Comparison of ENCODE assay signal across 14 mouse cellular contexts in genomic region chr3:90391004-90391403, GRCm38 (mm10). TPM values are rescaled to one million over a fixed set of nuclear protein-coding genes. Genes with fewer than 3 reads are reported as not detected.
DNase-seq lines count a peak whose midpoint lies in the region; ATAC-seq and TF ChIP-seq lines count a peak whose summit lies in the region.
"Had no signal": no experiment of that assay in that cellular context is flagged by ENCODE, and none has a peak within 500 bp of the region (broad histone marks: within the 10 kb centered on the region; RNA-seq: fewer than 3 reads in every experiment).

No protein-coding gene starts in this region.

- TF ChIP-seq POLR2A in limb, embryonic 14.5 days (IDR thresholded peaks at IDR 0.05; ENCODE audit: borderline replicate concordance, extremely low read depth, insufficient read depth, insufficient read length): no peak

- H3K4me3 ChIP-seq in hindbrain, embryonic 14.5 days (replicated peaks; ENCODE audit: low read length): no peak overlapping the region
- no peak overlapping the region for H3K4me3 ChIP-seq in hindbrain, embryonic 16.5 days (ENCODE audit: low read length)
- peak overlapping the region; percentile 73; the same call in 1 of the 2 replicates for H3K4me3 ChIP-seq in embryonic facial prominence, embryonic 10.5 days
- no peak overlapping the region for H3K4me3 ChIP-seq in limb, embryonic 14.5 days (replicated peaks; ENCODE audit: low read length)
- H3K4me3 ChIP-seq: intestine, embryonic 15.5 days; liver, embryonic 13.5 days had no signal

- H3K4me1 ChIP-seq in hindbrain, embryonic 14.5 days (replicated peaks; ENCODE audit: control insufficient read depth, insufficient read depth, low read length): peaks cover 30% of the 10 kb centered on the region
- H3K4me1 ChIP-seq in hindbrain, embryonic 16.5 days (ENCODE audit: control insufficient read depth, insufficient read depth, low read depth, low read length): peaks cover 36% of the 10 kb centered on the region
- H3K4me1 ChIP-seq in embryonic facial prominence, embryonic 10.5 days: peaks cover 57% of the 10 kb centered on the region
- peaks cover 34% of the 10 kb centered on the region for H3K4me1 ChIP-seq in limb, embryonic 14.5 days (ENCODE audit: control insufficient read depth, insufficient read depth, low read length)

- H3K27ac ChIP-seq in hindbrain, embryonic 14.5 days: peak overlapping the region; percentile 96; the same call in 1 of the 2 replicates
- H3K27ac ChIP-seq in hindbrain, embryonic 16.5 days (ENCODE audit: low read depth, low read length): no peak overlapping the region; the same call in 1 of the 2 replicates
- peak overlapping the region; percentile 93 for H3K27ac ChIP-seq in embryonic facial prominence, embryonic 10.5 days (replicated peaks)
- peak overlapping the region; percentile 96; the same call in 1 of the 2 replicates for H3K27ac ChIP-seq in limb, embryonic 14.5 days (replicated peaks; ENCODE audit: low read depth, low read length)
- H3K27ac ChIP-seq: intestine, embryonic 15.5 days; liver, embryonic 13.5 days had no signal

- H3K36me3 ChIP-seq in hindbrain, embryonic 14.5 days (replicated peaks; ENCODE audit: control insufficient read depth, insufficient read depth): peaks cover 64% of the 10 kb centered on the region
- peaks cover 37% of the 10 kb centered on the region for H3K36me3 ChIP-seq in hindbrain, embryonic 16.5 days (ENCODE audit: control insufficient read depth, insufficient read depth, low read length)
- H3K36me3 ChIP-seq in embryonic facial prominence, embryonic 10.5 days (replicated peaks): peaks cover 72% of the 10 kb centered on the region
- H3K36me3 ChIP-seq in limb, embryonic 14.5 days (ENCODE audit: control insufficient read depth, insufficient read depth, low read length): peaks cover 58% of the 10 kb centered on the region

- no peaks in the 10 kb centered on the region for H3K27me3 ChIP-seq in hindbrain, embryonic 14.5 days (ENCODE audit: control insufficient read depth, insufficient read depth, low read length)
- H3K27me3 ChIP-seq in hindbrain, embryonic 16.5 days (replicated peaks; ENCODE audit: control insufficient read depth, insufficient read depth, low read length): no peaks in the 10 kb centered on the region
- no peaks in the 10 kb centered on the region for H3K27me3 ChIP-seq in embryonic facial prominence, embryonic 10.5 days (replicated peaks; ENCODE audit: low read depth, poor library complexity, severe bottlenecking)
- no peaks in the 10 kb centered on the region for H3K27me3 ChIP-seq in limb, embryonic 14.5 days (ENCODE audit: control insufficient read depth, insufficient read depth, low read length)
- H3K27me3 ChIP-seq: intestine, embryonic 15.5 days had no signal

- no peak for DNase-seq in hindbrain, embryonic 14.5 days (ENCODE audit: low spot score)
- peak; percentile 45 for DNase-seq in MN1 (ENCODE audit: low spot score)
- DNase-seq in embryonic facial prominence, embryonic 10.5 days (ENCODE audit: low spot score): no peak
- DNase-seq in limb, embryonic 14.5 days (ENCODE audit: low spot score): no peak
- no peak for DNase-seq in cerebellum, postnatal 36 days
- no peak for DNase-seq in thymus, postnatal 14 days
- DNase-seq: cerebellum, adult 8-10 months; forebrain, postnatal 0 days; gastrocnemius, postnatal 25 days; kidney, postnatal 36 days; liver, embryonic 13.5 days; lung, postnatal 36 days had no signal

- peak overlapping the region; percentile 92; the same call in 1 of the 2 replicates for H3K9ac ChIP-seq in hindbrain, embryonic 14.5 days
- no peak overlapping the region for H3K9ac ChIP-seq in hindbrain, embryonic 16.5 days (ENCODE audit: low read depth, low read length)
- H3K9ac ChIP-seq in limb, embryonic 14.5 days (ENCODE audit: low read depth, low read length, severe bottlenecking): no peak overlapping the region
- H3K9ac ChIP-seq: intestine, embryonic 15.5 days; liver, embryonic 13.5 days had no signal

- 79% methylated on average over 4 of the region's 4 CpGs for WGBS in hindbrain, embryonic 14.5 days
- WGBS in hindbrain, embryonic 16.5 days: 70% methylated on average over 4 of the region's 4 CpGs
- WGBS in embryonic facial prominence, embryonic 10.5 days: 72% methylated on average over 4 of the region's 4 CpGs
- 54% methylated on average over 4 of the region's 4 CpGs for WGBS in limb, embryonic 14.5 days

- ATAC-seq in hindbrain, embryonic 14.5 days (ENCODE audit: low FRiP score): no peak
- ATAC-seq in hindbrain, embryonic 16.5 days: no peak
- no peak for ATAC-seq in limb, embryonic 14.5 days (ENCODE audit: low FRiP score, low read depth)
- ATAC-seq: forebrain, postnatal 0 days; intestine, embryonic 15.5 days had no signal

- no peak overlapping the region for H3K4me2 ChIP-seq in hindbrain, embryonic 14.5 days (replicated peaks)
- no peak overlapping the region for H3K4me2 ChIP-seq in hindbrain, embryonic 16.5 days (ENCODE audit: low read length)
- H3K4me2 ChIP-seq in limb, embryonic 14.5 days (replicated peaks; ENCODE audit: low read depth, low read length, severe bottlenecking): peak overlapping the region; percentile 91; the same call in 1 of the 2 replicates
- H3K4me2 ChIP-seq: liver, embryonic 13.5 days had no signal

- H3K9me3 ChIP-seq in hindbrain, embryonic 14.5 days (ENCODE audit: control insufficient read depth, low read length): no peaks in the 10 kb centered on the region
- no peaks in the 10 kb centered on the region for H3K9me3 ChIP-seq in hindbrain, embryonic 16.5 days (ENCODE audit: control insufficient read depth, low read length)
- no peaks in the 10 kb centered on the region for H3K9me3 ChIP-seq in embryonic facial prominence, embryonic 10.5 days
- no peaks in the 10 kb centered on the region for H3K9me3 ChIP-seq in limb, embryonic 14.5 days (ENCODE audit: control insufficient read depth, low read length)
- H3K9me3 ChIP-seq: intestine, embryonic 15.5 days; liver, embryonic 13.5 days had no signal

RNA-seq across cellular contexts. Expression of gene Slc27a3, which starts 1.3 kb away (rescaled TPM):
- 24.1 and 24.8 TPM in 2 replicates for polyA plus RNA-seq in hindbrain, embryonic 14.5 days (2014; fragmentation: Nextera tagmentation; extraction: Ambion mirVana)
- 30.1 and 30.8 TPM in 2 replicates for polyA plus RNA-seq in hindbrain, embryonic 16.5 days (2015; fragmentation: Nextera tagmentation; extraction: Ambion mirVana)
- polyA plus RNA-seq in embryonic facial prominence, embryonic 10.5 days (2016; fragmentation: Nextera tagmentation; extraction: Ambion mirVana): 29.4 and 33.9 TPM in 2 replicates
- 64.7 and 92.1 TPM in 2 replicates for polyA plus RNA-seq in limb, embryonic 14.5 days (2012; rRNA removed)
- 30.5 and 34.7 TPM in 2 replicates for polyA plus RNA-seq in limb, embryonic 14.5 days (2014; fragmentation: Nextera tagmentation; extraction: Ambion mirVana)

RNA-seq across cellular contexts. Expression of gene Ints3, which starts 42.4 kb away (rescaled TPM):
- 32.2 and 36.0 TPM in 2 replicates for polyA plus RNA-seq in hindbrain, embryonic 14.5 days (2014; fragmentation: Nextera tagmentation; extraction: Ambion mirVana)
- 27.8 and 30.3 TPM in 2 replicates for polyA plus RNA-seq in hindbrain, embryonic 16.5 days (2015; fragmentation: Nextera tagmentation; extraction: Ambion mirVana)
- 42.8 and 46.3 TPM in 2 replicates for polyA plus RNA-seq in embryonic facial prominence, embryonic 10.5 days (2016; fragmentation: Nextera tagmentation; extraction: Ambion mirVana)
- 52.8 and 55.9 TPM in 2 replicates for polyA plus RNA-seq in limb, embryonic 14.5 days (2012; rRNA removed)
- 26.0 and 32.5 TPM in 2 replicates for polyA plus RNA-seq in limb, embryonic 14.5 days (2014; fragmentation: Nextera tagmentation; extraction: Ambion mirVana)
